Mouse (Mus musculus): ENCODE results near the gene Gcc2.

Gene Gcc2

GRCm38 (mm10) chr10:58351670-58352069 is 96.4 kb downstream of the Gcc2 start:
- Histone ChIP-seq H3K27me3 (ENCODE audit: insufficient read depth, low read length) (no peaks in the 10 kb centered on the region), H3K4me3 (replicated peaks; ENCODE audit: low read length) (no peak overlapping the region), H3K9me3 (ENCODE audit: low read length) (no peaks in the 10 kb centered on the region), H3K4me1 (replicated peaks; ENCODE audit: low read depth, low read length) (peaks cover 49% of the 10 kb centered on the region), H3K36me3 (ENCODE audit: insufficient read depth, low read length) (0 out of 2 replicates have a peak, but pooled peaks cover 13% of the 10 kb centered on the region)
- no peak for TF ChIP-seq CTCF (conservative IDR thresholded peaks at IDR 0.05; ENCODE audit: low read length)
- TF ChIP-seq NANOG (IDR thresholded peaks at IDR 0.05; ENCODE audit: borderline replicate concordance, low read length): no peak
- no peak for TF ChIP-seq POU5F1 (IDR thresholded peaks at IDR 0.05; ENCODE audit: borderline replicate concordance, low read length)

GRCm38 (mm10) chr10:58352364-58352763 is 97.1 kb downstream of the Gcc2 start:
- Histone ChIP-seq H3K4me1 (replicated peaks; ENCODE audit: low read depth, low read length) (peaks cover 44% of the 10 kb centered on the region), H3K4me3 (replicated peaks; ENCODE audit: low read length) (no peak overlapping the region), H3K36me3 (ENCODE audit: insufficient read depth, low read length) (0 out of 2 replicates have a peak, but pooled peaks cover 13% of the 10 kb centered on the region), H3K27me3 (ENCODE audit: insufficient read depth, low read length) (no peaks in the 10 kb centered on the region), H3K9me3 (ENCODE audit: low read length) (no peaks in the 10 kb centered on the region)
- TF ChIP-seq CTCF (conservative IDR thresholded peaks at IDR 0.05; ENCODE audit: low read length): no peak
- no peak for TF ChIP-seq POU5F1 (IDR thresholded peaks at IDR 0.05; ENCODE audit: borderline replicate concordance, low read length)
- TF ChIP-seq NANOG (IDR thresholded peaks at IDR 0.05; ENCODE audit: borderline replicate concordance, low read length): no peak

GRCm38 (mm10) chr10:58354561-58354960 is 99.3 kb downstream of the Gcc2 start:
- H3K27me3 ChIP-seq (ENCODE audit: insufficient read depth, low read length): no peaks in the 10 kb centered on the region
- no peak overlapping the region for H3K4me3 ChIP-seq (replicated peaks; ENCODE audit: low read length)
- no peaks in the 10 kb centered on the region for H3K9me3 ChIP-seq (ENCODE audit: low read length)
- H3K36me3 ChIP-seq (ENCODE audit: insufficient read depth, low read length): 0 out of 2 replicates have a peak, but pooled peaks cover 13% of the 10 kb centered on the region
- peaks cover 54% of the 10 kb centered on the region for H3K4me1 ChIP-seq (replicated peaks; ENCODE audit: low read depth, low read length)
- TF ChIP-seq CTCF (conservative IDR thresholded peaks at IDR 0.05; ENCODE audit: low read length): no peak
